Mouse (Mus musculus) B cell, adult 2 months (primary cell): ENCODE results near the gene Lama2.

Source experiments
- DNase-seq, 2 experiments: peaks; one replicate each; pipeline ENCODE4 v3.0.0; 2022

Gene Lama2

DNA sequence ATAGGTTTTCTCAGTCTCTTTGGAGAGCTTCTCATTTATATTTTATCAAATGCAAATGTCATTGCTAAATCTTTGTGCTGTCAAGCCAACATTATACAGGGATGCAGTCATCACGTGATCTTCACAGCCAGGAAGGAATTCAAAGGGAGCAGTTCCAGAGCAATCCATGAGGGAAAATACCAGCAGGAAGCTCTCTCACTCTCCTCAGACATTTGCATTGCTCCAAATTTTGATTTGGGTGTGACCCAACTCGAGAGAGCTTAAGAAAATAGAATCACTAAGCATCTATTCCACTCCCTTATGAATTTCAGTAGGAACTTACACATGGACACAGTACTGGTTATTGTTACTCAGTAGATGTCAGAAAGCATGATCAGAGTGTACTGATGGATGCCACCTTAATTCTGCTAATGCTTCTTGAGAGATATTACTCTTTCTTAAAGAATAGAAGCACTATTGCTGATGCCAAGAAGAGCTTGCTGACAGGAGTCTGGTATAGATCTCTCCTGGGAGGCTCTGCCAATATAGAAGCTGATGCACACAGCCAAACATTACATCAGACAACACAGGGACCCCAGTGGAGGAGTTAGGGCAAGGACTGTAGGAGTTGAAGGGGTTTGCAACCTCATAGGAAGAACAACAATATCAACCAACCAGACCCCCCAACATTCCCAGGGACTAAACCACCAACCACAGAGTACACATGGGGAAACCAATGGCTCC is 236.5 kb downstream of the Lama2 start:
- no peak for DNase-seq

DNA sequence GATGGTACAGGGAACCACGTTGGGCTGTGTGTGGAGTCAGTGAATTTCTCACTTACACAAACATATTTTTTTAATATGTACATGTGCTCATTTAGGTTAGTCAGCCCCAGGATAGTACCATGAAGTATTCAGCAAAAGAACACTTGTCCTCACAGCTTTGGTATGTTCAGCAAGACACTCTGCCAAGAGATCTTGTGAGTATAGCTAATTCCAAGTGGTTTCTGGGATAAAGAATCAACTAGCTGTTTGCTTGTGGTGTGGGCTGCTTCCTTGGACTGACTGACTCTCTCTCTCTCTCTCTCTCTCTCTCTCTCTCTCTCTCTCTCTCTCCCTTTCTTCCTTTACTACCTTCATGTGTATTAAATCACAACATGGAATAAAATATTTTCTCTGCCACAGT is 241.3 kb downstream of the Lama2 start:
- DNase-seq, result no peak

DNA sequence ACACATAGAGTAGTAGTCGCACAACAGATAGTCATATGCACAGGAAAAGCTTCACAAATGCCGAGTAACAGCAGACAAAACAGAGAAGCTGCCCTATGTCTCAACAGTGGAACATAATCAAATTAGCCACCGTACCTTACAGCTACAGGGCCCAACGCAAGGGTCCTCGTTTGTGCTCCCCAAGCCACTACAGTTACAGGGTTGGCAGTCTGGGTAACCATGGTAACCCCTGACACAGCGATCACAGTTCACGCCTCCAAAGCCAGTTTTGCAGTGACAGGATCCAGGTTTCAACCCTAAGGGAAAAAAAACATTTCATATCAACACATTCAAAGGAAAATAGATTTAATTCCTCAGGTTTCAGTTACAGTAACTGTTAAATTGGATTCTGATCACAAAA is 275.3 kb downstream of the Lama2 start:
- no peak for DNase-seq

DNA sequence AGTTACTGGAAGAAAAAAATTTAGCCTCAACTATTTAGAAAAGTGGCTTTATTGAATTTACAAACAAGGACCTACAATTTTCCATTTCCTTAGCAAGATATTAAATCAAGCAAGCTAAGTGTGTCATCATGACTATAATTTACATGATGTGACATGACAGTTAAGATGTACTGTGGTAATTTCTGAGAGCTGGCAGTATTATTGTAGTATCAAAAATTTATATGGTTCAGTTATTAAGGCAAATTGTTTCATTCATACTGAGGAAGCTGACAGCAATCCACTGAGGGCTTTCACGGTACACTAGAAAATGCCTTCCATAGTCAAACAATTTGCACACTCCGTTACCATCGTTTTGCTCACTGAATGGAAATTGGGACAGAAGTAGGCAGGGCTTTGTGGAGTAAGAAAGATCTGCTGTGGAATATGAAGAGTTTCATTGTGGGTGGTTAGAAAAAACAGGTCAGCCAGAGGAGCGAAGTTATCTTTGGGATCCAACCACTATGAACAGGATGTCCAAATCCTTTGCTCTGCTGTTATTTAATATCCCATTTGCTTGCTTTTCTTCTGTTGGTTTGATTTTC is 297.1 kb downstream of the Lama2 start:
- no peak for DNase-seq

DNA sequence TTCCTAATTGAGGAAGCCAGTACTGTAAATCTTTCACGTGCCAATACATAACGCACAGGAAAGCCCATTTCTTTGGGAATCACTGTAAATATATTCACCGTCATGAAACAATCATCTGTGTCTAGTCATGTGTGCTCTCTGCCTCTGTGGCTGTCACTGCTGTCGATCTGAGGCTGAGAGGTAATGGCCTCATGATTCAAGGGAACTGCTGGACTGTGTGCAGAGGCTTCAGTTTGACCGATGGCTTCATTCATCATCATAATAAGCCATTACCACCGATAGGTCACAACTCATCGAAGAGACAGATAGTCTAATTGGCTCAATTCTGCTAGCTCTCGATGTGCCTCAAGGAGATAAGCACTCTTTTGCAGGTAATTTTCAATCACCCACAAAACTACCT is 312.1 kb downstream of the Lama2 start:
- DNase-seq, result no peak

DNA sequence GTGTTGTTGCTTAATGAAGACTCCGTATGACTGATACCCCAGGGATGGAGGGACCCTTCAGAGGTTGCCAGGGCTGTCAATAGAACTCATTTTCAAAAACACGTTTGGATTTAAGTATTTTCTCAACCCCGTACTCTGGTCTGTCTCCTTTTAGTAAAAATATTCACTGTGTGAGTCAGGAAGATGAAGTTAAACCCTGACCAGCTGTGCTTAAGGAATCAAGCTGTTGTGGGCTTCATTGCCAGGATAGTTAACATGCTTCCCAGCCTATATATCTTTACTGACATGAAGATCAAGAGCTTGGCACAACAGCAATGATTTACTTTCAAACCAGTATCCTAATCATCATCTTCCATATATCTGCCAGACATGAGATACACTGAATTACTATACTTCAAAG is 314.3 kb downstream of the Lama2 start:
- no peak for DNase-seq

DNA sequence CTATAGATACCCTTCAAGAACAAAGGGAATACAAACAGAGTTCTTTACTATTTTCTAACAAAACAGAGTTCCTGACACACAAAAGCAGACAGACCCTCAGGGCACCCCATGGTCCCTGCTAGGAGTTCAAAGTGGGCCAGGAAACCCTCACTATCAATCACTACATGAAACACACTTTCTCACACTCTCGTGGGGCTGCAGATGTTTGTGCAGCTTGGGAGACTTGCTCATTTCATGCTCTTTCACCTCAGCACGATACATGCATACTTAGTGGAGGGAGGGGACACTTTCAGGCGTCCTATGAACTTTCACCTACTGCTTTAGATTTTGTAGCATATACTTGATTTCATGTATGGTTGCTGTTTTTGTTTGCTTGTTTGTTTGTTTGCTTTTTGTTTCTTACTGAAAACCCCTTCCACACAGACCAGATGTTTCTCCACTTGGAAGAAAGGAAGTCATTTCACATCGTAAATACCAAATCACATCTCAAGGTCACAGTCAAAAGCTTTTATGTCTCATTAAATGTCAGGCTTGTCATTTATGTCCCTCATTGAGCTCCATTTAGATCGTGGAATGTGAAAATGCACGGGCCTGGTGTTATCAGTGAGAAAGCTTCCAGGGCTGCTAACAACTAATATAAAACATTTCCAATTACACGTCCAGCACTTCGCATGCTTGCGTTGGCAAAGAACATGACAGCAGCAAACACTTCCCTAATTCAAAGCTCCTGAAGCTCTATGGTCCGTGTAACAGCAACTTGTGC is 334.3 kb downstream of the Lama2 start:
- DNase-seq, result no peak

DNA sequence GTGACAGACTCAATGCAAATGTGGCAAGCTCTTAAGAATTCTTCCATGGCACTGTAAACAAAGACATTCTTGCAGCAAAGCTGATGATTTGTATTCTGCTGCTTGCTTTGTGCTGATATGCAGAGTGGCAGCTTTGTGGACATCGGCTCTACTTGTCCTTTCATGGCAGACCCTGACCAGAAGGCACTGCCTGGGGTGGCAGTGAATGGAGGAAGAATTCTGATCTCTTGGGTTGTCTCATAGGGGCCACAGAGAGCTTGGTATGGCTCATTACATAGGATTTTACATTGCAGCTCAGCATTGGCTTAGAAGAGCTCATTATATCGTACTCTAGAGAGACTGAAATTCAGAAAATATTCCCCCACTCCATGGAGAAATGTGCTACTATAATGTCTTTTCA is 352.1 kb downstream of the Lama2 start:
- no peak for DNase-seq

DNA sequence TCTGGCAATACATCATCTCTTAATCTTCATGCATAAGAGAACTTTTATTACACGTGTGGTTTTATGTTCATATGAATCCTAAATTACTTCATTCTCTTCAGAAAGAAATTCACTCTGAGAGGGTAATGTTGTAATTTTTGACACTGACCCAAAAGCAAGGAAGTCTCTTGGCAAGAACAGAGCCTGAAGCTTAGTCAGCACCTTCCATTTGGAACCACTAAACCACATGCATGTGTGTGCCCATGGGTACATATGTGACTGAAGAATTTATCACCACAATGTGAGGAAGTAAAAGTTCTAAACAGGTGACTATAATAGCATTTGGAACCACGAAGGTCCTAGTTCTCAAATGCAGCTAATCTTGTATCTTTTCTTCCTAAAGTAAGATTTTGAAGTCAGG is 353.7 kb downstream of the Lama2 start:
- no peak for DNase-seq

DNA sequence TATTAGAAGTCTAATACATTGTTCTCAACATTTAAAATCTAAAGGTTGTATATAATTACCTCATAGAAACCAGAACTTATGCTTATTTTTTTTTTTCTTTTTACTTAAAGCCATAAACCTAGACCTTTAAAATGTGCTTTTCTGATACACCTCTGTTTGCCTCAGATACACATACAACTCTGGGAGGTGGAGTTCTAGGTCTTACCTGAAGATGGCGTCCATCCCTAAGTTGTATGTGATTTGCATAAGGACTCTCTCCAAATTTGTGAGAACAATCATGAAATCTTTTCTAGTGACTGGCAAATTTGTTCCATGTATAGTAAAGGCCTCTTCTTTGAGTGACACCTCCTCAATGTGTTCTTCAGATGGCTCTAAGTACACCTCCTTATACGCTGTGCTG is 354.8 kb downstream of the Lama2 start:
- DNase-seq, result no peak

DNA sequence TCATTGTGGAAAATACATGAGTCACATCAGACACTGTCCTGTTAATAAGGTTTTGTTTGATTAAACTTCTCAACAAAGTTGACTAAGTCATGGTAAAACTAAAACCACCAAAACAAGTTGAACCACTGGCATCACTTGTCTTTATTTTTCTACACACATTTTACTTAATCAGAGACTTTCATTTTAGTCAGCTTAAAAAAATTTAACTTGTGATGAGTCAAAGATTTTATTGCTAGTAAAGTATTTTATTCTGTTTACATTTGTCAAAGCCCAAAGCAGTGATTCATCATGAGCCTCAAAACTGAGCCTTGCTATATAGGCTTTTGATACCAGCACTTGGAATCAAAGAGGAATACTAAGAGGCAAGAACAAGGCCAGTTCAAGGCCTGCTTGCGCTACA is 369.8 kb downstream of the Lama2 start:
- DNase-seq, result no peak

DNA sequence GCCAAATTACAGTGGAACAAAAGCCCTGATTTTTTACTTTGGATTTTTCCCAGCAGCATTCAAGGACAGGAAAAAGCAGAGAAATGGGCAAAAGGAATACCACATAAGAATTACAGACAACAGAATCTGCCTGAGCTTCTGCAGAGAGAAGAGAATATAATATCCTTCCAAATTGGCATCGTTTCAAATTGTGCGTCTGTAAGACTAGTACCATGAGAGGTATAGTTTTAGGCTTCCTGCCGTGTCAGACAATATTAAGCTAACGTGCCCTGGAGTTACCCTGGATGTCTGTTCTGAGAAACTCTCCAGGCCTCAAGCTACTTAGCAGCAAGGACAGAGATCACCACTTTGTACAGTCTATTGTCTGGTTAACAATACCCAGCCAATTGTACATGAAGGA is 384.8 kb downstream of the Lama2 start:
- DNase-seq, result no peak

DNA sequence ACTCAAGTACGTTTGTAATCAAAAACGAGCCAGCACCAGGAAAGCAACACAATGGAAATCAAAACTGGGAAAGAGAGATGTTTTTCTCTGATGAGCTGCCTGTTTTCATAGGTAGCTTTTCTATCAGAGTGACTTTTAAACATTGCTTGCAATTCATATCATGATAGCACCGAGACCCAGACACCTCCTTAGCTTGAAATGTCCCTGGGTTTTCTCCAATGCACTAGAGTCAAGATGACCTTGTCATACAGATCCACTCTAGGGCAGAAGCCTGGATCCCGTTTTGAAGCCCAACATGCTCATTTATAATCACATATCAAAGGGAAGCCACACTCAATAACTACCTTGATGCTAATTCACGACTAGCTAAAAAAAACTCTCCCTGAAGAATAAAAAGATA is 386.0 kb downstream of the Lama2 start:
- no peak for DNase-seq

DNA sequence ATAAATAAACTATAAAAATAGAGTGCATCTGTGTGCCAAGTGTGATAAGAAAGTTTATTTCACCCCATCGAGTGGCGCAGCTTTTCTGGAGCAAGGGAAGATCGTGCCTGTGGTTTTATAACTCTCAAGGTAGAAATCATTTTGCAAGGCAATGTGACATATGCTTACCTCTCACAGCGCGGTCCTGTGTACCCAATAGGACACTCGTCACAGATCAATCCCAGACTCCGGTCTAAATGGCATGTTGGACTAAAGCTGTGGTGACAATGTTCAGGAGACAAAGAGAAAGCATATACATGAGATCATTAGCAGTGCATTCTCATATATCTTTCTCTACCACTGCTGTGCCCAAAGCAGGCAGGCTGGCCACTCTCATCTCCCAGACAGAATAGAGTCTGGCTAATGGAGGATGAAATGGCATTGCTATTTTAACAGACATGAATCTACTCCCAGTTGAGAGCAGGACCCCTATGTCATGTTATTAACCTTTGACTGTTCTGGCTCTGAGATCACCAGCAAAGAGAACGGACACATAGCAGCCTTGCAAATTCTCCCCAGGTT is 395.7 kb downstream of the Lama2 start:
- no peak for DNase-seq

DNA sequence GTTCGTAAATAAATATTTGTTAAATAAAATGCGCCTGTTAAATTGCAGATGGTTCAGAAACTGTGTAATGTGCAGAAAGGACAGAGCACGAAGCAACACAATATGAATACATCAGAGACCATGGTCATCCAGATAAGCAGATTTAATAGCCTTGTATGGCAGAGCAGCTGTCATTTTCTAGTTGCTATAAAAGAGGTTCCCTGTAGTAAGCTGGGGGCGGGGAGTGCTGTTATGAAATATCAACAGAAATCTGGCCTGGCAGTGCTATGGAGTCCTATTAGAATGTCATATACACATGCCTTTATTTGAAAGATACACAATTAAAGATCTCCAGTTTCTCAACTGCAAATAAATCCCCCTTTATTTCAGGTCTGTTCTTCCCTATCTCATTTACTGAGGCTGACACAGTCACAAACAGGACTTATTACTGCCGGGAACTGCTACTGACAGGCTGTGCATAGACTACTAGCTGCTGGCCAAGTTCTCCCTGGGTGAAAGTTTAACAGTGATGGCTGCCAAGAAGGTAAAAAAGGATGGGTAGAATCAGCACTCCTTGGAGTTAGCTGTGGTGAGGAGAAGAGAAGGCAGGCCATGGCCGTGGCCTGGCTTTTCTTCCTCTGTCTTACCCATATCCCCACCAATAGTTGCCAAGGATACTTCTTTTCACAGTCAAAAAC is 396.8 kb downstream of the Lama2 start:
- no peak for DNase-seq

DNA sequence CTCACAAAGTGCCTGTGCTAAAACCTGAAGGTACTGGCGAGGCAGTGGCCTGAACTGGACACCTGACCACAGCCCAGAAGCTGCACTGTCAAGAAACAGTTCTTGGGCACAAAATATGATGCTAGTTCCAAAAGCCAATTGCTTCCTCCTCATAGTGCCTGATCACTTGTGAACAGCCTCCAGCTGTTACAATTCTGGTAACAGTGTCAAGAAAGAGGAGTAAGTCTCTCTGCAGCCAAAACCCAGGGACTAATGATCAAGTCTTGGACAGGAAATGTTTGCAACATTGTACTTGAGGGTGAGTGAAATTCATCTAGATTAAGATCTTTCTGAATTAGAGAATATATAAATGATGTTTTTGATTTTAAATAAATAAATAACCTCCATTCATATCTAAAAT is 399.9 kb downstream of the Lama2 start:
- DNase-seq, result no peak

DNA sequence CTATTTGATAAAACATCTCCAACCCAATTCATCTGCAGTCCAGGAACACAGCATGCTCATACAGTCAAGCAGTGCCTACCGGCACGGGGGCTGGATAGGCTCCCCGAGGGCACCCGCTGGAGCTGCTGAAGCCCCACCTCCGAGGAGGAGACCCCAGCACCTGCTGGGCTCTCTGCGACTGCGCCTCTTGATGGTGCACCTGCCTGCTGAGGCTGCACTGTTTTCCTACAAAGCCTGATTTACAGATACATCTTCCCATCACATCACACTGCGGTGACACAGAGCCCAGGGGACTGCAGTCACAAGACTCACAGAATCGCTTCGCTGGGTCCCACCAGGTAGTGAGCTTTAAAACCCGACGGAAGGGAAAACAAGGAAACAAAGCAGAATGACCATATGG is 412.2 kb downstream of the Lama2 start:
- no peak for DNase-seq

DNA sequence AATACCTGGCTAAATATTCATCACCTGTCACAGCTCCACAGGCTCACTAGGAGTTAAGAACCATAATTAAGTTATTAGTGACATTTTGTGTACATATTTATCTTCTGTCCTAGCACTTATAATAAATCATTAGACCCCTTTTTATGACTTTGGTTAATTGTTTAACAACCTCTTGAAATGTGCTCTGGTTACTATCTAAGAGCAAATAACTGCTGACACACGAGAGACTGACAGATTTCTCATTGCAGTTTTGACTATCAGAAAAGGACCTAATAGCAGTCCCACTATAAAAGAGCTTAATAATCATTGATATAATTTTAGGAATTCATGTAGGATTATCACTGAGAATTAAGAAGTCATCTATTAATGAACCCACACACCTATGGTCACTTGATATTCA is 421.1 kb downstream of the Lama2 start:
- DNase-seq, result no peak

DNA sequence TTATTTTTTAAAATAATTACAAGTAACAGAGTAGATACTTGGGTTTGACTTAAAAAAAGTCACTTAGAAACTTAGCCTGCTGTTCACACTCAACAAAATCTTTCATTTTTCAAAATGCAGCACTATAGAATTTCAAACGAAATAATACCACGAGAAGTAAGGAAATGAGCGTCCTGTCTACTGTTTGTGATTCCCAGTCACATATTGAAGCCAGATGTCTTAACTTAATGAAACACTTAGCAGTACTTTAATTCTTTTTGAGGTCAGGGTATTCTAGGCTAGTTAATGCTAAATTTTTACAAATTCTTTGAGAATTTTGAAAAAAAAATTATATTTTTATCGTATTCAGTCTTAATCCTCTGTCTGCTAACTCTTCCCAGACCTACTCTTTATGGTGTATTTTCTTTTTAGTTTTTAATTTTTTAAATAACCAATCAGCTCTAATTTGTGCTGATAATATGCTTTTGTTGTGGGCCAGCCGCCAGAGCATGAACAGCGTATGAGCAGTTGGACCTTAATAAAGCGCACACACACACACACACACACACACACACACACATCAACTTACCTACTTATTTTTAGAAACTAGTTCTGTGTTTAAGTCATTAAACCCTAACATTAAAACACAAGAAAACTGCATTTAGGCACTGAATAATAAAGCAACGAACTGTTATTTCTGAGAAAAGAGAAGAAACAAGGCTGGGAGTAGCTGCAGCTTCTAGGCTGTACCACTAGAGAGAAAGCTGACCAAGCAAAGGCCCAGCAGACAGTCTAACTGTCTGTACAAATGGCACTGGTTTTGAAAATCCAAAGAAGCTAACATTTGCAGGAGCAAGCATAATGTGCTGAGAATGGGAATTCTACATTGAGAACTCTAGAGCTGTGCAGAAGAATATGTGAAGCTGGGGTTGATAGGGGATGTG is 425.3 kb downstream of the Lama2 start:
- DNase-seq, result no peak

DNA sequence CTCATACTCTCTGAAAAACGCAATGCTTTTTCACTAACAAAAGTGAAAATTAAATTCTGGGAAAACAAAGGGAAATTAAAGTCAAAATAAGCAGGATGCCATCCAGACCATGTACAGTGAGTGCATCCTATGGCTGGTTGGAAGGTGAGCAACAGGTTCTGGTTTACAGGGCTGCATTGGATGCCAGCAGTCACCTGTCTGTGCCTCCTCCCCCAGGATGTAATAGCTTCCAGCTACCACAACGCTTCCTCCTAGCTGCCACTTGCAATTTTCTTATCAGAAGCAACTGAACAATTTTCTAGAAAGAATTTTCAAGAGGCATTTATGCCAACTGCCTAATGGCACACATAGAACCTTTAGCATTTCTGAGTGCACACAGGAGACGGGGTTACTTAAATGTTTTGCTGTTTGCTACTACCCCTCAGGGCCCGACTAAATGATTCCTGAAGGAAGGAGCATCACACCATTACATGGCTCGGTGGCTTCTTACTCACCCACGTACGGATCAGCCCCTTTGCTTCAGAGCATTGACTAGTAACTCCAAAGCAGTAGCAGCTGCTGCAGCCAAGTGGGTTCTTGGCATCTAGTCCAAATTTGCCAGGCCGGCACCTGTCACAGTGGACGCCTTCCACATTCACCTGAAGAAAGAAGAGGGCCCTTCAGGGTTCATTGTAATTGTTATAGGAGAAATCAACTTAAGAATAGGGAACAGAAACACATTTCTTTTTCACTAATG is 430.8 kb downstream of the Lama2 start:
- DNase-seq, result no peak

DNA sequence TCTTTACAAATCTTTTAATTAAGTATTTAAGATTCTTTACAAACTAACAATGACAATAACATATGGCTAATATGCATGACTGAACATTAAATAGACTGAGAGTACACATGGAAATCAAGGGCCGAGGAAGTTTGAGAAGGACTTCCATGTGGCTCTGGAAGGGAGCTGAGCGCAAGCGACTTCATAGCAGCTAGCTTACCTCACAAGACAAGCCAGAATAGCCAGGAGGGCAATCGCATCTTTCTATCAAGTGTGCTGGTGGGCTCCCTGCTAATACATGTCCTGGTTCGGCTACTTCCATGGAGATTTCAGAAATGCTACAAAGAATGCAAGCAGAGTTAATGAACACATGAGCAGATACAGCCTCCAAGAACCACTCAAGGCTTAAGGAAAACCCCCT is 435.4 kb downstream of the Lama2 start:
- DNase-seq, result no peak

DNA sequence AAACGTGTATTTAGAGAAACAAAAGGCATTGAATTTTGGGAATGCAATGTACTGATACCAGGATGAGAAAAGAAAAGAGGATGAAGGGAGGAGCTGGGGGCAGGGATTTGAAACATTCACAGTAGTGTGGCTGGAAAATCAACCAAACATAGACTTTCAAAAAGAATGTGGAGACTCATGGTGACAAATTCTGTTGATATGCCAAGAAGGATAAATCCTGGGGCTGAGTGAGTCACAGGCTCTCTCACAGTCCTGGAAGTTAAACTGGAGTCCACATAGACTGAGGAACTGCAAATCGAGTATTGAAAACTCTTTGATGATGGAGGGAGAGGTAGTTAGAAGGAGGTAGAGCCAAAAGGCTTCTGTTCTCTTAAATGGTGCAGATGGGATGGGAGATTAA is 445.3 kb downstream of the Lama2 start:
- DNase-seq, result no peak
